Mouse (Mus musculus) C3H10T1/2 (cell line): ENCODE measurements around the gene Tacr1. TPM values are rescaled to one million over a fixed set of nuclear protein-coding genes. Genes with fewer than 3 reads are reported as not detected.

Experiments
- polyA plus RNA-seq, 2 experiments: library from polyadenylated mRNA; unstranded; fragments of >200 nt; fragmentation: generic; extraction: Trizol; gene quantifications; one replicate each; pipeline ENCODE4 v1.2.1; 2012; ENCODE audit warnings: missing spikeins in 2 of 2

Tacr1 gene
- polyA plus RNA-seq: not detected

GRCm38 (mm10) chr6:82401595-82402451, at the start of gene Tacr1:
Tacr1 (plus strand) TSS chr6:82402334.

